Mouse (Mus musculus) neural tube, embryonic 14.5 days (tissue): ENCODE measurements around the gene Borcs6. TPM values are rescaled to one million over a fixed set of nuclear protein-coding genes. Genes with fewer than 3 reads are reported as not detected.
A peak's percentile ranks its signal among the peaks of the same experiment; 100 is the strongest.

Experiments used
- ATAC-seq: fragments of 200-750 bp; cut with Nextera tagmentation; 2 replicates; pipeline ENCODE4 v1.8.0; 2017; ENCODE audit warnings: low read depth, mild to moderate bottlenecking, moderate TSS enrichment, moderate library complexity
- H3K27ac ChIP-seq: fragments of 300-500 bp; sonication (generic); 2 replicates; pipeline ENCODE4 v1.5.1; 2014; ENCODE audit warnings: low read depth, mild to moderate bottlenecking, control low read depth, low read length, moderate library complexity, mixed read lengths
- H3K27me3 ChIP-seq: fragments of 300-500 bp; sonication (generic); 2 replicates; pipeline ENCODE4 v1.6.1; 2014; ENCODE audit warnings: low read length; ENCODE audit not compliant: control insufficient read depth, insufficient read depth
- H3K36me3 ChIP-seq: fragments of 300-500 bp; sonication (generic); 2 replicates; pipeline ENCODE4 v1.6.1; 2014; ENCODE audit warnings: low read length, mixed read lengths; ENCODE audit not compliant: control insufficient read depth, insufficient read depth
- H3K4me1 ChIP-seq: fragments of 300-500 bp; sonication (generic); 2 replicates; pipeline ENCODE4 v1.6.1; 2014; ENCODE audit warnings: low read length; ENCODE audit not compliant: control insufficient read depth, insufficient read depth
- H3K4me2 ChIP-seq: fragments of 300-500 bp; sonication (generic); 2 replicates; pipeline ENCODE4 v1.6.1; 2014; ENCODE audit warnings: mild to moderate bottlenecking, low read depth, low read length, control low read depth
- H3K4me3 ChIP-seq: fragments of 300-500 bp; sonication (generic); 2 replicates; pipeline ENCODE4 v1.5.1; 2014; ENCODE audit warnings: low read depth, low read length, control low read depth, mixed read lengths
- H3K9ac ChIP-seq: fragments of 300-500 bp; sonication (generic); replicated peaks from 2 replicates; pipeline ENCODE4 v1.6.1; 2014; ENCODE audit warnings: low read depth, mild to moderate bottlenecking, control low read depth, low read length, mixed read lengths
- H3K9me3 ChIP-seq: fragments of 300-500 bp; sonication (generic); 2 replicates; pipeline ENCODE4 v1.6.1; 2016; ENCODE audit warnings: low read length; ENCODE audit not compliant: control insufficient read depth
- WGBS: fragments of 180-500 bp; shearing (Covaris S2); extraction: QIAGEN DNeasy Blood & Tissue Kit; methylation state at CpG from one replicate; pipeline ENCODE4 v1.1.7; 2014; 5-methylcytosine and 5-hydroxymethylcytosine counted together
- polyA plus RNA-seq: library from polyadenylated mRNA; unstranded; fragments of >200 nt; fragmentation: Nextera tagmentation; extraction: Ambion mirVana; gene quantifications from 2 replicates; pipeline ENCODE4 v1.2.1, GENCODE M21; 2014

The Borcs6 gene
- polyA plus RNA-seq, 1 experiment from 2014 or later = 16.1 TPM

GRCm38 (mm10) chr11:69028805-69029204, 30.7 kb upstream of the Borcs6 start:
- H3K36me3 ChIP-seq = peaks cover 60% of the 10 kb centered on the region
- no peaks in the 10 kb centered on the region for H3K9me3 ChIP-seq
- WGBS = 59% methylated on average over 2 of the region's 2 CpGs
- H3K4me1 ChIP-seq = no peaks in the 10 kb centered on the region
- ATAC-seq = no peak
- no peak overlapping the region for H3K4me3 ChIP-seq
- no peak overlapping the region for H3K4me2 ChIP-seq
- no peak overlapping the region for H3K27ac ChIP-seq
- H3K9ac ChIP-seq = no peak overlapping the region
- no peaks in the 10 kb centered on the region for H3K27me3 ChIP-seq

GRCm38 (mm10) chr11:69033552-69033951, 26.0 kb upstream of the Borcs6 start:
- no peak overlapping the region for H3K4me3 ChIP-seq
- no peaks in the 10 kb centered on the region for H3K27me3 ChIP-seq
- no peaks in the 10 kb centered on the region for H3K9me3 ChIP-seq
- no peak overlapping the region for H3K4me2 ChIP-seq
- H3K4me1 ChIP-seq = peaks cover 1% of the 10 kb centered on the region; the same call in 1 of the 2 replicates
- 79% methylated on average over 9 of the region's 9 CpGs for WGBS
- peaks cover 36% of the 10 kb centered on the region for H3K36me3 ChIP-seq
- H3K27ac ChIP-seq = no peak overlapping the region
- ATAC-seq = no peak
- no peak overlapping the region for H3K9ac ChIP-seq

- WGBS = 98% methylated on average over 3 of the region's 3 CpGs
- Histone ChIP-seq H3K9me3 (no peaks in the 10 kb centered on the region), H3K27ac (no peak overlapping the region), H3K4me2 (no peak overlapping the region), H3K36me3 (peaks cover 31% of the 10 kb centered on the region), H3K27me3 (no peaks in the 10 kb centered on the region), H3K9ac (no peak overlapping the region), H3K4me3 (no peak overlapping the region), H3K4me1 (peaks cover 5% of the 10 kb centered on the region; the same call in 1 of the 2 replicates)
- ATAC-seq = no peak
Measured at GRCm38 (mm10) chr11:69034585-69034984, 24.9 kb upstream of the Borcs6 start.

GRCm38 (mm10) chr11:69035411-69035810, 24.1 kb upstream of the Borcs6 start:
- WGBS = 82% methylated on average over 9 of the region's 9 CpGs
- Histone ChIP-seq H3K9me3 (no peaks in the 10 kb centered on the region), H3K4me1 (peaks cover 5% of the 10 kb centered on the region; the same call in 1 of the 2 replicates), H3K9ac (no peak overlapping the region), H3K36me3 (peaks cover 26% of the 10 kb centered on the region), H3K4me2 (no peak overlapping the region; the same call in 1 of the 2 replicates), H3K4me3 (no peak overlapping the region), H3K27me3 (no peaks in the 10 kb centered on the region), H3K27ac (peak overlapping the region; percentile 59; the same call in 1 of the 2 replicates)
- no peak for ATAC-seq

- no peaks in the 10 kb centered on the region for H3K27me3 ChIP-seq
- ATAC-seq = no peak
- no peak overlapping the region for H3K9ac ChIP-seq
- H3K9me3 ChIP-seq = no peaks in the 10 kb centered on the region
- H3K36me3 ChIP-seq = peaks cover 21% of the 10 kb centered on the region
- H3K4me1 ChIP-seq = peaks cover 5% of the 10 kb centered on the region; the same call in 1 of the 2 replicates
- H3K4me2 ChIP-seq = no peak overlapping the region; the same call in 1 of the 2 replicates
- H3K27ac ChIP-seq = peak overlapping the region; percentile 59; the same call in 1 of the 2 replicates
- H3K4me3 ChIP-seq = no peak overlapping the region
- WGBS = 2% methylated on average over 8 of the region's 8 CpGs
Measured at GRCm38 (mm10) chr11:69035849-69036248, 23.7 kb upstream of the Borcs6 start.

- peak overlapping the region; percentile 57 for H3K4me2 ChIP-seq
- H3K4me3 ChIP-seq = peak overlapping the region; percentile 61
- ATAC-seq = 0 out of 2 replicates have a peak, but pooled peaks have one; percentile 16
- WGBS = 8% methylated on average over 20 of the region's 20 CpGs
- H3K9ac ChIP-seq = peak overlapping the region; percentile 65; the same call in 1 of the 2 replicates
- no peaks in the 10 kb centered on the region for H3K9me3 ChIP-seq
- H3K27ac ChIP-seq = peak overlapping the region; percentile 79
- H3K36me3 ChIP-seq = peaks cover 18% of the 10 kb centered on the region
- H3K4me1 ChIP-seq = peaks cover 5% of the 10 kb centered on the region; the same call in 1 of the 2 replicates
- H3K27me3 ChIP-seq = no peaks in the 10 kb centered on the region
Measured at GRCm38 (mm10) chr11:69036486-69037230, 22.9 kb upstream of the Borcs6 start.

GRCm38 (mm10) chr11:69037231-69038061, 22.1 kb upstream of the Borcs6 start:
- under 1% methylated on average over 34 of the region's 34 CpGs for WGBS
- Histone ChIP-seq H3K4me1 (peaks cover 5% of the 10 kb centered on the region; the same call in 1 of the 2 replicates), H3K36me3 (peaks cover 18% of the 10 kb centered on the region), H3K4me3 (peak overlapping the region; percentile 61), H3K27ac (peak overlapping the region; percentile 79), H3K9ac (peak overlapping the region; percentile 65; the same call in 1 of the 2 replicates), H3K27me3 (no peaks in the 10 kb centered on the region), H3K9me3 (no peaks in the 10 kb centered on the region), H3K4me2 (peak overlapping the region; percentile 57)
- ATAC-seq = peak; percentile 47; the same call in 1 of the 2 replicates

GRCm38 (mm10) chr11:69038173-69038572, 21.3 kb upstream of the Borcs6 start:
- H3K27me3 ChIP-seq = no peaks in the 10 kb centered on the region
- 71% methylated on average over 5 of the region's 5 CpGs for WGBS
- no peak overlapping the region for H3K4me3 ChIP-seq
- H3K27ac ChIP-seq = 0 out of 2 replicates have a peak overlapping the region, but pooled peaks have one; percentile 22
- no peaks in the 10 kb centered on the region for H3K9me3 ChIP-seq
- H3K4me2 ChIP-seq = no peak overlapping the region
- H3K4me1 ChIP-seq = peaks cover 5% of the 10 kb centered on the region; the same call in 1 of the 2 replicates
- H3K36me3 ChIP-seq = peaks cover 14% of the 10 kb centered on the region
- H3K9ac ChIP-seq = no peak overlapping the region
- no peak for ATAC-seq
